Mouse (Mus musculus) midbrain, embryonic 11.5 days (tissue): ENCODE measurements at regions not wholly inside any gene's neighbourhood (a gene's known extent, or its start where the extent isn't known, plus 50 kb on each side); places are given as distances from the start of the nearest gene placed in this dataset.

Source experiments
- ATAC-seq: fragments of 200-750 bp; cut with Nextera tagmentation; 2 replicates; pipeline ENCODE4 v1.8.0; 2017; ENCODE audit warnings: moderate TSS enrichment, moderate library complexity; ENCODE audit not compliant: low FRiP score
- DNase-seq: peaks from one replicate; pipeline ENCODE4 v3.0.0; 2015; ENCODE audit warnings: low spot score; ENCODE audit errors: missing footprints
- H3K27ac ChIP-seq: fragments of 300-500 bp; sonication (generic); 2 replicates; pipeline ENCODE4 v1.5.1; 2014; ENCODE audit warnings: low read depth, low read length
- H3K27me3 ChIP-seq: fragments of 300-500 bp; sonication (generic); 2 replicates; pipeline ENCODE4 v1.6.1; 2014; ENCODE audit warnings: mild to moderate bottlenecking, low read length, moderate library complexity, mixed read lengths; ENCODE audit not compliant: control insufficient read depth, insufficient read depth
- H3K36me3 ChIP-seq: fragments of 300-500 bp; sonication (generic); 2 replicates; pipeline ENCODE4 v1.6.1; 2014; ENCODE audit warnings: mild to moderate bottlenecking, low read length, moderate library complexity, mixed read lengths; ENCODE audit not compliant: control insufficient read depth, insufficient read depth
- H3K4me1 ChIP-seq: fragments of 300-500 bp; sonication (generic); 2 replicates; pipeline ENCODE4 v1.6.1; 2014; ENCODE audit warnings: low read length; ENCODE audit not compliant: control insufficient read depth, insufficient read depth
- H3K4me2 ChIP-seq: fragments of 300-500 bp; sonication (generic); 2 replicates; pipeline ENCODE4 v1.6.1; 2014; ENCODE audit warnings: mild to moderate bottlenecking, moderate library complexity
- H3K4me3 ChIP-seq: fragments of 300-500 bp; sonication (generic); 2 replicates; pipeline ENCODE4 v1.5.1; 2014; ENCODE audit warnings: low read depth, low read length
- H3K9ac ChIP-seq: fragments of 300-500 bp; sonication (generic); 2 replicates; pipeline ENCODE4 v1.6.1; 2014; ENCODE audit warnings: low read length
- H3K9me3 ChIP-seq: fragments of 300-500 bp; sonication (generic); 2 replicates; pipeline ENCODE4 v1.6.1; 2016; ENCODE audit warnings: low read length; ENCODE audit not compliant: control insufficient read depth
- WGBS: fragments of 180-500 bp; shearing (Covaris S2); extraction: QIAGEN DNeasy Blood & Tissue Kit; methylation state at CpG from one replicate; pipeline ENCODE4 v1.1.7; 2014; 5-methylcytosine and 5-hydroxymethylcytosine counted together

GRCm38 (mm10) chr15:26051415-26051814 lies 67.2 kb downstream of the Zfp622 start:
- Histone ChIP-seq H3K36me3 (no peaks in the 10 kb centered on the region), H3K4me1 (no peaks in the 10 kb centered on the region), H3K9me3 (no peaks in the 10 kb centered on the region), H3K27ac (no peak overlapping the region), H3K4me3 (no peak overlapping the region), H3K27me3 (no peaks in the 10 kb centered on the region), H3K4me2 (no peak overlapping the region), H3K9ac (no peak overlapping the region)
- DNase-seq (no peak), ATAC-seq (no peak)
- 82% methylated on average over 2 of the region's 2 CpGs for WGBS

- Histone ChIP-seq H3K4me3 (no peak overlapping the region), H3K27me3 (no peaks in the 10 kb centered on the region), H3K9ac (no peak overlapping the region), H3K4me2 (no peak overlapping the region), H3K4me1 (no peaks in the 10 kb centered on the region), H3K27ac (no peak overlapping the region), H3K9me3 (no peaks in the 10 kb centered on the region), H3K36me3 (no peaks in the 10 kb centered on the region)
- ATAC-seq = no peak
- 63% methylated on average over 4 of the region's 4 CpGs for WGBS
- no peak for DNase-seq
These were observed 68.7 kb downstream of the Zfp622 start for GRCm38 (mm10) chr15:26052720-26053316.

DNA sequence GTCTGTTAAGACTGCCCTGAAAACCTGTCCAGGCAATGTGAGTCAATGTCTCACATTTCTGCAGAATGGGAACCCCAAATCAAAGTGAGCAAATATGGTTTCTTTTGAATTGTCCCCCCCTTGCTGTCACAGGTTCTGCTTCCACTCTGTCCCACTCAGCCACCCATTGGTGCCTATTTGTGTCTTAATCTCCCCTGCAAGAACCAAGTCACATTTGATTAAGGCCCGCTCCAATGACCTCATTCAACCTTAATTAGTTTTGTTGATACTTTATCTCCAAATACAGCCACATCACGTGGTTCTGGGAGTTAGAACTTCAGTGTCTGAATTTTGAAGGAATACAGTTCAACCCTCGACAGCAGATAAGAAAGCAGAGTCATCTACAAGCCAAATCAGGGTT lies 73.9 kb downstream of the Zfp622 start:
- Histone ChIP-seq H3K36me3 (no peaks in the 10 kb centered on the region), H3K27ac (no peak overlapping the region), H3K4me2 (no peak overlapping the region), H3K9ac (no peak overlapping the region), H3K4me3 (no peak overlapping the region), H3K4me1 (no peaks in the 10 kb centered on the region), H3K27me3 (no peaks in the 10 kb centered on the region), H3K9me3 (no peaks in the 10 kb centered on the region)
- ATAC-seq (no peak), DNase-seq (no peak)
- 51% methylated on average over 3 of the region's 3 CpGs for WGBS

DNA sequence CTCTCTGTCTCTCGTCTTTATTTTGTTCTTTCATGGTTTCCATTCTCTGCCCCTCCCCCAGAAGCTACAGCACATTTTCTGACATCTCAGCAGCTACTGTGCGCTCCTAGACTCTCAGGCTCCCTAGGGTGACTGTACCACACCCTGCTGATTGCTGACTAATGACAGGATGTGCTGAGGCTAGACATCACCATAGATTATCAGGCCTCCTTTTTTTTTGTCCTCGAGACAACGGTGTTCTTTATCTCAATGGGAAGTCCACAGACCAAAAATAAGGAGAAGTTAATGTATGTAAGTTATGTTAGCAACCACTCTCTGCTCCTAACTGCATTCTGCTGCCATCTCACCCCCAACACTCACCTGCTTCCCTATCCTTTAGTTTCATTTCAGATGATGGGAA lies 116.0 kb downstream of the Zfp622 start:
- no peaks in the 10 kb centered on the region for H3K4me1 ChIP-seq
- H3K9ac ChIP-seq = no peak overlapping the region
- WGBS = 81% methylated on average over 4 of the region's 4 CpGs
- no peaks in the 10 kb centered on the region for H3K36me3 ChIP-seq
- H3K4me3 ChIP-seq = no peak overlapping the region
- H3K4me2 ChIP-seq = no peak overlapping the region
- H3K27ac ChIP-seq = no peak overlapping the region
- DNase-seq (no peak), ATAC-seq (no peak)
- no peaks in the 10 kb centered on the region for H3K27me3 ChIP-seq
- no peaks in the 10 kb centered on the region for H3K9me3 ChIP-seq

DNA sequence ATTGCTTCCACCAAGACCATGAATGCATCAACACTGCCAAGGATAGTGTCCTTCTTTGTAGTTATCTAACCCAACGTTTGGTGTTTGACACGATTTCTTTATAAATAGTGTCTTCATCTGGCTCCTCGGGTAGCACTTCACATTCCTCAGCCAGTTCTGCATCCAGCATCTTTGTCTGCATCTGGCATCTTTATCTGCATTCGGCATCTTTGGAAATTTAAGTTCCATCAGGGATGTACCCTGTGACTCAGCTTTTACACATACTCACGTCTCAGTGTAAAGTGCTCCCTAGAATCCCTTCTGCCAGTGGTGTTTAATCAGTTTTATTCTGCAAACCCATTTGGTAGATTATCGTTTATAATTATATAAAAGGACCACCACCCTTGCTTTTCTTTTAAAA lies 123.8 kb downstream of the Zfp622 start:
- ATAC-seq (no peak), DNase-seq (no peak)
- Histone ChIP-seq H3K36me3 (no peaks in the 10 kb centered on the region), H3K4me3 (no peak overlapping the region), H3K9me3 (no peaks in the 10 kb centered on the region), H3K4me1 (no peaks in the 10 kb centered on the region), H3K27ac (no peak overlapping the region), H3K9ac (no peak overlapping the region), H3K4me2 (no peak overlapping the region), H3K27me3 (no peaks in the 10 kb centered on the region)
- 91% methylated on average over 6 of the region's 6 CpGs for WGBS

DNA sequence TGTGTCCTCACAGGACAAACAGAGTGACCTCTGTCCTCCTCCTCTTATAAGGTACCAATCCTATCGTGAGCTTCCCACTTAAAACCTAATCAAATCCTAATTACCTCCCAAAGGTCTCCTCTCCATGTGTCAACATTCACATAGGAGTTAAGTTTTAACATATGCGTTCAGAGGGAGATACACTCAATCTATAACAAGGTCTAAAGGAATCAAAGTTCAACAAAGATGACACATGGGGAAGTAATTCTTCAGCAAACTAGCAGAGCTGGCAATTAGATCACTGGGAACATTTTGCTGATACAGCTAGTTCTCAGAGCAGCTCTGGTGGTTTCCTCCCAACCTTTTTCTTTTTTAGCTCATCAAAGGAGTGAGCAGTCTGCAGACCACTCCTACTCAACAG lies 160.0 kb downstream of the Zfp622 start:
- 67% methylated on average over 2 of the region's 2 CpGs for WGBS
- no peaks in the 10 kb centered on the region for H3K4me1 ChIP-seq
- no peaks in the 10 kb centered on the region for H3K27me3 ChIP-seq
- DNase-seq (no peak), ATAC-seq (no peak)
- no peaks in the 10 kb centered on the region for H3K36me3 ChIP-seq
- no peak overlapping the region for H3K9ac ChIP-seq
- H3K4me3 ChIP-seq = no peak overlapping the region
- no peak overlapping the region for H3K27ac ChIP-seq
- no peak overlapping the region for H3K4me2 ChIP-seq
- no peaks in the 10 kb centered on the region for H3K9me3 ChIP-seq

GRCm38 (mm10) chr15:26158499-26158898 lies 150.3 kb upstream of the March11 start:
- DNase-seq (no peak), ATAC-seq (no peak)
- Histone ChIP-seq H3K4me3 (no peak overlapping the region), H3K4me1 (no peaks in the 10 kb centered on the region), H3K27ac (no peak overlapping the region), H3K9me3 (no peaks in the 10 kb centered on the region), H3K4me2 (no peak overlapping the region), H3K27me3 (no peaks in the 10 kb centered on the region), H3K9ac (no peak overlapping the region), H3K36me3 (no peaks in the 10 kb centered on the region)
- 87% methylated on average over 3 of the region's 3 CpGs for WGBS

- Histone ChIP-seq H3K27me3 (no peaks in the 10 kb centered on the region), H3K4me3 (no peak overlapping the region), H3K4me2 (no peak overlapping the region), H3K4me1 (no peaks in the 10 kb centered on the region), H3K36me3 (no peaks in the 10 kb centered on the region), H3K9ac (no peak overlapping the region), H3K27ac (no peak overlapping the region), H3K9me3 (no peaks in the 10 kb centered on the region)
- 61% methylated on average over 3 of the region's 3 CpGs for WGBS
- no peak for DNase-seq
- ATAC-seq = no peak
These were observed 123.9 kb upstream of the March11 start for GRCm38 (mm10) chr15:26184930-26185329.

- Histone ChIP-seq H3K4me1 (no peaks in the 10 kb centered on the region), H3K27me3 (no peaks in the 10 kb centered on the region), H3K27ac (no peak overlapping the region), H3K36me3 (no peaks in the 10 kb centered on the region), H3K9ac (no peak overlapping the region), H3K9me3 (no peaks in the 10 kb centered on the region), H3K4me2 (no peak overlapping the region), H3K4me3 (no peak overlapping the region)
- 88% methylated on average over 1 of the region's 1 CpGs for WGBS
- no peak for ATAC-seq
- no peak for DNase-seq
These were observed 113.3 kb upstream of the March11 start for GRCm38 (mm10) chr15:26195576-26195975.

- no peak overlapping the region for H3K27ac ChIP-seq
- no peaks in the 10 kb centered on the region for H3K9me3 ChIP-seq
- H3K4me3 ChIP-seq = no peak overlapping the region
- H3K36me3 ChIP-seq = no peaks in the 10 kb centered on the region
- H3K9ac ChIP-seq = no peak overlapping the region
- ATAC-seq (no peak), DNase-seq (no peak)
- WGBS = 86% methylated on average over 6 of the region's 6 CpGs
- no peaks in the 10 kb centered on the region for H3K27me3 ChIP-seq
- H3K4me1 ChIP-seq = no peaks in the 10 kb centered on the region
- no peak overlapping the region for H3K4me2 ChIP-seq
These were observed 102.0 kb upstream of the March11 start for GRCm38 (mm10) chr15:26206837-26207236.
